Mouse (Mus musculus) heart, postnatal 0 days (tissue): ENCODE measurements around the gene Ripor2. TPM values are rescaled to one million over a fixed set of nuclear protein-coding genes. Genes with fewer than 3 reads are reported as not detected.

ENCODE experiments used
- ATAC-seq: fragments of 200-750 bp; cut with Nextera tagmentation; 2 replicates; pipeline ENCODE4 v1.8.0; 2017; ENCODE audit warnings: low read depth, moderate number of reproducible peaks, moderate library complexity; ENCODE audit not compliant: insufficient read depth
- DNase-seq: peaks from one replicate; pipeline ENCODE4 v3.0.0-alpha.2; 2016; ENCODE audit warnings: low spot score
- H3K27ac ChIP-seq: fragments of 300-500 bp; sonication (generic); 2 replicates; pipeline ENCODE4 v1.5.1; 2014; ENCODE audit warnings: low read depth, mild to moderate bottlenecking
- H3K27me3 ChIP-seq: fragments of 300-500 bp; sonication (generic); 2 replicates; pipeline ENCODE4 v1.6.1; 2014; ENCODE audit warnings: low read length, mixed read lengths; ENCODE audit not compliant: control insufficient read depth, insufficient read depth
- H3K36me3 ChIP-seq: fragments of 300-500 bp; sonication (generic); replicated peaks from 2 replicates; pipeline ENCODE4 v1.6.1; 2014; ENCODE audit warnings: low read length, mixed read lengths; ENCODE audit not compliant: control insufficient read depth, insufficient read depth
- H3K4me1 ChIP-seq: fragments of 300-500 bp; sonication (generic); 2 replicates; pipeline ENCODE4 v1.6.1; 2014; ENCODE audit warnings: antibody characterized with exemption; ENCODE audit not compliant: control insufficient read depth, insufficient read depth
- H3K4me2 ChIP-seq: fragments of 300-500 bp; sonication (generic); 2 replicates; pipeline ENCODE4 v1.6.1; 2014; ENCODE audit warnings: low read depth, mild to moderate bottlenecking, low read length, moderate library complexity
- H3K4me3 ChIP-seq: fragments of 300-500 bp; sonication (generic); 2 replicates; pipeline ENCODE4 v1.5.1; 2014; ENCODE audit warnings: low read depth, low read length
- H3K9ac ChIP-seq: fragments of 300-500 bp; sonication (generic); replicated peaks from 2 replicates; pipeline ENCODE4 v1.6.1; 2014; ENCODE audit warnings: low read depth, low read length, mixed read lengths
- H3K9me3 ChIP-seq: fragments of 300-500 bp; sonication (generic); replicated peaks from 2 replicates; pipeline ENCODE4 v1.6.1; 2016; ENCODE audit warnings: low read length; ENCODE audit not compliant: control insufficient read depth
- CTCF ChIP-seq: IDR thresholded peaks from 2 replicates; pipeline ENCODE4 v1.5.1; 2016; ENCODE audit warnings: antibody characterized with exemption, control low read depth, low read depth
- EP300 ChIP-seq: IDR thresholded peaks from 2 replicates; pipeline ENCODE4 v1.6.1; 2016; ENCODE audit warnings: antibody characterized with exemption, low read depth
- WGBS: fragments of 180-500 bp; shearing (Covaris S2); extraction: QIAGEN DNeasy Blood & Tissue Kit; methylation state at CpG from one replicate; pipeline ENCODE4 v1.1.7; 2014; 5-methylcytosine and 5-hydroxymethylcytosine counted together
- polyA plus RNA-seq: library from polyadenylated mRNA; unstranded; fragments of >200 nt; fragmentation: Nextera tagmentation; extraction: Ambion mirVana; gene quantifications from 2 replicates; pipeline ENCODE4 v1.2.1, GENCODE M21; 2015
- total RNA-seq: library from RNA; depleted of rRNA; stranded (reverse); fragments of >200 nt; gene quantifications from 2 replicates; pipeline ENCODE4 v1.2.3, GENCODE M21; 2014; ENCODE audit warnings: low replicate concordance

Gene Ripor2
- total and polyA plus RNA-seq, 2 experiments from 2014 or later = 17.5 to 31.7 TPM

- Histone ChIP-seq H3K4me1 (no peaks in the 10 kb centered on the region), H3K27me3 (no peaks in the 10 kb centered on the region), H3K36me3 (peaks cover 81% of the 10 kb centered on the region), H3K4me2 (no peak overlapping the region), H3K9me3 (no peaks in the 10 kb centered on the region), H3K4me3 (no peak overlapping the region), H3K27ac (no peak overlapping the region), H3K9ac (no peak overlapping the region)
- ATAC-seq (no peak), DNase-seq (no peak)
- TF ChIP-seq CTCF (no peak), EP300 (no peak)
- 44% methylated on average over 15 of the region's 15 CpGs for WGBS
These were observed 97.2 kb downstream of the Ripor2 start for GRCm38 (mm10) chr13:24679027-24679680.

- Histone ChIP-seq H3K27ac (no peak overlapping the region), H3K36me3 (peaks cover 67% of the 10 kb centered on the region), H3K27me3 (no peaks in the 10 kb centered on the region), H3K9ac (no peak overlapping the region), H3K4me1 (no peaks in the 10 kb centered on the region), H3K4me3 (no peak overlapping the region), H3K9me3 (no peaks in the 10 kb centered on the region), H3K4me2 (no peak overlapping the region)
- no peak for ATAC-seq
- WGBS = 97% methylated on average over 4 of the region's 4 CpGs
- TF ChIP-seq EP300 = no peak
- no peak for TF ChIP-seq CTCF
- DNase-seq = no peak
These were observed 99.0 kb downstream of the Ripor2 start for GRCm38 (mm10) chr13:24680951-24681350.

- Histone ChIP-seq H3K4me2 (no peak overlapping the region), H3K4me3 (no peak overlapping the region), H3K36me3 (peaks cover 54% of the 10 kb centered on the region), H3K27me3 (no peaks in the 10 kb centered on the region), H3K27ac (no peak overlapping the region), H3K9me3 (no peaks in the 10 kb centered on the region), H3K4me1 (no peaks in the 10 kb centered on the region), H3K9ac (no peak overlapping the region)
- ATAC-seq (no peak), DNase-seq (no peak)
- no peak for TF ChIP-seq CTCF
- no peak for TF ChIP-seq EP300
- WGBS = 68% methylated on average over 5 of the region's 5 CpGs
These were observed 100.4 kb downstream of the Ripor2 start for GRCm38 (mm10) chr13:24682346-24682745.

- ATAC-seq = no peak
- H3K27me3 ChIP-seq = no peaks in the 10 kb centered on the region
- 59% methylated on average over 2 of the region's 2 CpGs for WGBS
These were observed 102.5 kb downstream of the Ripor2 start for GRCm38 (mm10) chr13:24684503-24684902.

GRCm38 (mm10) chr13:24685846-24686245 is 103.9 kb downstream of the Ripor2 start:
- 56% methylated on average over 5 of the region's 5 CpGs for WGBS
- DNase-seq = no peak

More at GRCm38 (mm10) chr13:24684503-24684902, 102.5 kb downstream of the Ripor2 start:
- H3K4me1 ChIP-seq = no peaks in the 10 kb centered on the region
- no peaks in the 10 kb centered on the region for H3K9me3 ChIP-seq
- no peak overlapping the region for H3K4me3 ChIP-seq
- H3K27ac ChIP-seq = no peak overlapping the region
- peaks cover 33% of the 10 kb centered on the region for H3K36me3 ChIP-seq
- TF ChIP-seq CTCF (no peak), EP300 (no peak)
- no peak overlapping the region for H3K9ac ChIP-seq
- no peak for DNase-seq
- no peak overlapping the region for H3K4me2 ChIP-seq

More at GRCm38 (mm10) chr13:24685846-24686245, 103.9 kb downstream of the Ripor2 start:
- no peak for ATAC-seq
- no peak overlapping the region for H3K27ac ChIP-seq
- no peaks in the 10 kb centered on the region for H3K9me3 ChIP-seq
- TF ChIP-seq EP300 = no peak
- TF ChIP-seq CTCF = no peak
- H3K4me1 ChIP-seq = no peaks in the 10 kb centered on the region
- no peaks in the 10 kb centered on the region for H3K27me3 ChIP-seq
- no peak overlapping the region for H3K9ac ChIP-seq
- H3K4me2 ChIP-seq = no peak overlapping the region
- H3K36me3 ChIP-seq = peaks cover 21% of the 10 kb centered on the region
- no peak overlapping the region for H3K4me3 ChIP-seq
